Mouse (Mus musculus): ENCODE data around the gene Tinf2.
A peak's percentile ranks its signal among the peaks of the same experiment; 100 is the strongest.

Tinf2 gene

GRCm38 (mm10) chr14:55634874-55635522 is 46.6 kb downstream of the Tinf2 start:
- DNase-seq: peak; percentile 70

GRCm38 (mm10) chr14:55629312-55629711 is 52.3 kb downstream of the Tinf2 start:
- peak; percentile 36 for DNase-seq

GRCm38 (mm10) chr14:55628077-55628827 is 53.4 kb downstream of the Tinf2 start:
- DNase-seq: no peak
